Mouse (Mus musculus): ENCODE results near the gene 4930583I09Rik.

4930583I09Rik gene

DNA sequence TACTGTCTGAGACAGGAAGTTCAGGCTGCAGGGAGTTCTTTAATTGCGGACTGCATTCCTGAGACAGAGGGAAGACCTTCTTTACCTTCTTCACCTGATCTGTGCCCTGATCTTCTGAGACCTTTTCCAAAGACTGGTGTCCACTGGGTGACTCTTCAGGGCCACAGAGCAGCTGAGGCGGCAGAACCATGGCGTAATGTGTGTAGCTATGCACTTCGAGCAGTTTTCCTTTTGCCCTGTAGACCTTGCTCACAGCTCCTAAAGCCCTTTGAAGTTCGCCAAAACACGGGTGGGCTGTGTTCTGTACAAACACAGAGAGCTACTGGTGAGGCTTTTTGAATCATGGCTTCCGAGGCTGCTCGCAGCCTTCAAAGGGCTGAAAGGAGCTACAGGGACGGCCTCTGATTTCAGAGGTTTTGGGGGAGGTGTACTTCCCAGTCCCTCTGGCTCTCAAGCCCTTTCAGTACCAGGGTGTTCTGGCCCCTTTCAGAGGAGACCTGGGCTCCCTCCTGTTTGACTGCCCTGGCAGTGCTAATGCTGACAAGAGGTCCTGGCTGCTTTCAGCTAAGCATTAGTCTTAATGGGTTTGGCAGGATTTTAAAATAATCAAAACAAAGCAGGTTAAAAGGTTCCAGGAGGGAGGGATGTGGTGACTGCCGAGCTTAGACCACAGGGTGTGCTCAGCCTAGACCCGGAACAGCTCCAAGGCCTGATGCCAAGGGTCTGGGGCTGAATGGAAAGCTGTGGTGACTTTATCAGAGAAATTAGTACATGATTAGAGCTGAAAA is 33.5 kb downstream of the 4930583I09Rik start:
- no peak for DNase-seq (ENCODE audit: low spot score in 2 of 2)

DNA sequence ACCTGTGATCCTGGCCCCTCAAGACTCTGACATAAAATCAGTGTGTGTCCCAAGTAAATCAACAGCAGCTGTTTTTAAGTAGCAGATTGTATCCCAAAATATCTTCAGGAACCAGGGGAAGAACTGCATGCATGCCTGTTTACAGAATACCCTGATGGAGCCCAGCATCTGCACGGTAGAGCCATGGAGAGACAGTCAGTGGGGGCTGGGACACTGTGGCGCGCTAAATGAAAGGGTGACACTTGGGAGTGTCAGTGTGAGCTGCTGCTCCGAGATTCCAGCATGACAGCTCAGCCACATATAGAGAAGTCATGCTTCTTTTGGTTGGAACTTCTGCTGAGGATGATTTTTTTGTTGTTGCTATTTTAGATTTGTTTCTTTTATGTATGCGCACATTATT is 43.2 kb downstream of the 4930583I09Rik start:
- no peak for DNase-seq (ENCODE audit: low spot score in 2 of 2)

DNA sequence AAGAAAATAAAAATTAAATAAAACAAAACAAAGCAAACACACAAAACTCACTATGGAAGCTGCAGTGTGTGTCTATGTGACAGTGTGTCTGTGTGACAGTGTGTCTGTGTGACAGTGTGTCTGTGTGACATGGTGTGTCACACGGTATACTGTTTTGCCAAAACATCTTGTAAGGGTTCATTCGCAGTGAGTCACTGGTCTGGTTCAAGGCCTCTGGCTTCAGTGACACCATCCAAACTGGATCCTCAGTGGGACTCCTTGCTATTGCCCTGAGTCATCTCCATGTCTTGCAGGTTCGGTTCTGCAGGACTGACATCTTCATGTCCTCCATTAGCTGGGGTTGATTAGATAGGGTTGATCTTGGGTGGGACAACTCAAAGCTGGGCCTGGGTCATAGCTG is 43.8 kb downstream of the 4930583I09Rik start:
- DNase-seq (ENCODE audit: low spot score in 2 of 2): no peak

DNA sequence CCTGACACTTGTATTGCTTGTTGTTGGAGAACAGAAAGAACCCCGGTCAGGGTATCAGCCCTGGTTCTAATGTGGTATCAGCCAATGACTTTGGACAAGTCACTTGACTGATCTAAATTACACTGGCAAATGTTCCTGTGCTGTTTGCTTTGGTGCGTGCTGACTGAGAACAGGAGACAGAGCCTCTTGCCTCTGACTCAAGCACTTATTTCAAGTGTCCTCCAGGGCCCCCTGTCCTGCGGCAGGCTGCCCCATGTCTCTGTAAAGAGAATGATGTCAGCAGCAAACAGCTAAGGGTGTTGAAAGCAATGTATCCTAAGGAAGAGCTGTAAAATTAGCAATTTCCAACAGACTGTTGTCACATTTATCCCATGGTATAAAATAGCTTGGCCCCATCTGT is 46.7 kb downstream of the 4930583I09Rik start:
- DNase-seq (ENCODE audit: low spot score in 2 of 2): no peak

DNA sequence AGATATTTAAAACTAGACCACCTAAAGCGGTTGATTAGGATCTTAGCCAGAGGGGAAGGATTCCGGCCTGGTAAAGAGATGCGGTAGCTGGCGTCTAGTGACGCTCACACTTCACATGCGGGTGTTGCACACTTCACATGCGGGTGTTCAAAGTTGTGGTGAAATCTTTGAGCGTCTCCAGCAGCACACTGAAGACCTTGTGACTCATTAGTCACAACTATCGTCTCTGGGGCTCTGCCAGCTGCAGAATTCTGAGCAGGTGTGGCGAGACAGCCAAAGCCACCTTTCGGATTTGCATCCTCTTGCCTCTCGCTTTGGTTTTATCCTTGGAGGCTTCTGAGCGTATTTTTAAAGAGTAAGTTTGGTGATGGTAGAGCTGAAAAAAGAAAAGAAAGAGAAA is 47.6 kb downstream of the 4930583I09Rik start:
- DNase-seq (ENCODE audit: low spot score in 2 of 2): no peak

DNA sequence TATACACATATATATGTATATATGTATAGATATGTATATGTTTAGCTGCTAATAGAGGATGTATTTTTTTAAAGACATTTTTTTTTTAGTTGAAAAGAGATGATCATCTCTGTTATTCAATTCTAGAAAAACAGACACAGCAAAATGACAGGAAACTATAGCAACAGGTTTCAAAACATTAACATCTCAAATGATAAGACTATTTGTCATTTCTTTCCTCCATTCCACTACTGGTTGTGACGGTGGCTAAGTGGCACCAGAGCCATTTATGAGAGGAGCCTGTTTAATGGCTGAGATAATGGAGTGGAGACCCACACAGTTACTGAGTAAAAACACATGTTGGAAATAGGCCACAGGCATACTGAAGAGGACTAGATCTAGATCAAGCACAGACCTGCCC is 49.9 kb downstream of the 4930583I09Rik start:
- no peak for DNase-seq (ENCODE audit: low spot score in 2 of 2)

Data from natural killer cell, adult 2 months (primary cell).